Mouse (Mus musculus) kidney, embryonic 16.5 days (tissue): ENCODE measurements around the gene Syp. TPM values are rescaled to one million over a fixed set of nuclear protein-coding genes. Genes with fewer than 3 reads are reported as not detected.

Source experiments
- polyA plus RNA-seq: library from polyadenylated mRNA; unstranded; fragments of >200 nt; fragmentation: Nextera tagmentation; extraction: Ambion mirVana; gene quantifications from 2 replicates; pipeline ENCODE4 v1.2.1, GENCODE M21; 2015

Gene Syp
- polyA plus RNA-seq, 1 experiment from 2014 or later, result 3.1 TPM

Other genes starting within 250 kb of the Syp start
- gene Foxp3, start 64.8 kb upstream of the Syp start, polyA plus RNA-seq, result 0.18 TPM in 1 of 2 replicates, not detected in the other
- 1.9 and 2.2 TPM in 2 replicates for gene Ppp1r3f, start 64.2 kb upstream of the Syp start, polyA plus RNA-seq
- gene Ccdc22, start 33.0 kb upstream of the Syp start, polyA plus RNA-seq, result 35.3 and 36.6 TPM in 2 replicates
- gene Cacna1f, start 31.4 kb upstream of the Syp start, polyA plus RNA-seq, result 0.04 and 0.09 TPM in 2 replicates
- gene Prickle3, start 18.8 kb downstream of the Syp start, polyA plus RNA-seq, result 14.1 and 14.7 TPM in 2 replicates
- gene Plp2, start 32.9 kb downstream of the Syp start, polyA plus RNA-seq, result 170 and 179 TPM in 2 replicates
- gene Magix, start 42.8 kb downstream of the Syp start, polyA plus RNA-seq, result 0.91 and 1.4 TPM in 2 replicates
- 47.6 and 50.4 TPM in 2 replicates for gene Gpkow, start 58.7 kb downstream of the Syp start, polyA plus RNA-seq
- gene Wdr45, start 75.9 kb downstream of the Syp start, polyA plus RNA-seq, result 45.7 and 48.8 TPM in 2 replicates
- 0.59 TPM in 1 of 2 replicates, not detected in the other for gene Gm45208, start 83.8 kb downstream of the Syp start, polyA plus RNA-seq
- gene Praf2, start 90.0 kb downstream of the Syp start, polyA plus RNA-seq, result 69.3 and 74.7 TPM in 2 replicates
- gene Ccdc120, start 112.4 kb downstream of the Syp start, polyA plus RNA-seq, result 17.4 and 19.6 TPM in 2 replicates
- 30.9 and 31.4 TPM in 2 replicates for gene Tfe3, start 124.1 kb downstream of the Syp start, polyA plus RNA-seq
- 47.5 and 57.0 TPM in 2 replicates for gene Gripap1, start 151.3 kb downstream of the Syp start, polyA plus RNA-seq
- gene Kcnd1, start 183.8 kb downstream of the Syp start, polyA plus RNA-seq, result 1.7 and 1.9 TPM in 2 replicates
- gene Otud5, start 202.9 kb downstream of the Syp start, polyA plus RNA-seq, result 37.5 and 39.1 TPM in 2 replicates
- gene Pim2, start 239.8 kb downstream of the Syp start, polyA plus RNA-seq, result 11.7 and 13.4 TPM in 2 replicates
- gene Slc35a2, start 245.6 kb downstream of the Syp start, polyA plus RNA-seq, result 37.8 and 41.1 TPM in 2 replicates